Mouse (Mus musculus): ENCODE measurements around the gene Stx18.
A peak's percentile ranks its signal among the peaks of the same experiment; 100 is the strongest.

Gene Stx18

DNA sequence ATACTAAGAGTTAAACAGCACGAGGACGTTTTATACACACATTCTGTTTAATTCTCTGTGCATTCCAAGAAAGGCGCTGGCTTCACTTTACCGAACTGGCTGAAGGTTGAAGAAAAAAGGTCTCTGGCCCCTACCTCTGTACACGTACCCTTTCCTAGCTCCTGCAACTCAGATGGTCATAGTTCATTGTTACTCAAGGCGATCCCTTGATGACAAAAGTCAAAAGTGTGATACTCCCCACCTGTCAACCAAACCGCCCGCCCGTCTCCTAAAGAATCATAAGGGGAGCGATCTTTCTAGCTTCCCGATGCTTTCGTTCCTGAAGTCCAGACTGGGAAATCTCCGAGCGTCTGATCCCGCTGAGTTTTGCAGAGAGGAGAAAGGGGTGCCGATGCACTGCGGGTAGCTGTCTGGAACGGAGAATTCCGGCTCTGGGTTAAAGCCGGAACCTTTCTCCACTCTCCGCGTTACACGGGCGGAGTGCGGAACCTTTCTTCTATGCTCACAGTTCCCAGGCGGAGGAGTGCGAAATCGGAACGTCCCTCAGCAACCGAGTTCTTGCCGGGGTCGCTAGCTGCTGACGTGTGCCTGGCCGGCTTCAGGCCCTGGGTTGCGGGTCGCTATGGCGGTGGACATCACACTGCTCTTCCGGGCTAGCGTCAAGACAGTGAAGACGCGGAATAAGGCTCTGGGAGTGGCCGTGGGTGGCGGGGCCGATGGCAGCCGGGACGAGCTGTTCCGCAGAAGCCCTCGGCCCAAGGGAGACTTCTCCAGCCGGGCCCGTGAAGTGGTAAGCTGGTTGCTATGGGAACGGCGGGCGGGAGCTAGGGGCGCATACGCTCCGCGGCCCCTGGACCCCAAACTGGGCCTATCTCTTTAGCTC lies at the start of gene Stx18:
Gene Stx18 (plus strand): TSS at position 33 of the 883 bp plus-strand sequence.
- DNase-seq (ENCODE audit: low read depth in 2 of 2, low spot score in 2 of 2) = peak; percentile 68 to 72

DNA sequence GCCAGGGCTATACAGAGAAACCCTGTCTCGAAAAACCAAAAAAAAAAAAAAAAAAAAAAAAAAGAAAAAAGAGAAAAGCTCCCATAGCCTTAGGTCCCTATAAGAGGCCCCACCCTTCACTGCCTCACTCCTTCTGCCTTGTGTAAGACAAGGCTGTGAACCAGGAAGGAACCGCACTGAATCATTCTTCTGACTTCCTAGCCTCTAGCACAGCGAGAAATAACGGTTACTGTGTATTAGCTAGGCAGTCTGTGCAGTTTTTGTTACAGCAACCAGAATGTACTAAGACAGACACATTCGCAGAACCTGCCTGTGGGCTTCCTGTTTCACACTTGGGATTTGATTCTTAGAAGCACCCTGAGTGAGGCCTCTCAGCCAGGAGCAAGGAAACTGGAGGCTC lies 46.2 kb upstream of the Stx18 start:
- DNase-seq (ENCODE audit: low read depth in 2 of 2, low spot score in 2 of 2) = no peak

DNA sequence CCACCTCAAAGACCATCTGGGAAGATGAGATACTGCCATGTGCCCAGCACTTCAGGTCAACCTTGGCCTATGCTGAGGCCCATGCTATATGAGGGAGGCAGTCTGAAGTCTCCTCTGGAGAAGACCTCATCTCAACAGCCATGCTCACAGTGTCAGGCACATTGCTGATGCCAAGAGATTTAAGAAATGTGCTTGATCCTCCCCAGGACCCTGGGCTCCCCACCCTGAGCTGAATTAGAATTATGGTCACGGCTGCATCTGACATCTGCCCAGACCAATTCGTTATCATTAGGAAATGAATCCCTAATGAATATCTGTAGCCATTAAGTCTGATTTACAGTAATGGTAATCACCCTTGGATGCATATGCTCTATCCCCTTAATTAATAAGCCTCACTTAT lies 39.7 kb upstream of the Stx18 start:
- no peak for DNase-seq (ENCODE audit: low read depth in 2 of 2, low spot score in 2 of 2)

DNA sequence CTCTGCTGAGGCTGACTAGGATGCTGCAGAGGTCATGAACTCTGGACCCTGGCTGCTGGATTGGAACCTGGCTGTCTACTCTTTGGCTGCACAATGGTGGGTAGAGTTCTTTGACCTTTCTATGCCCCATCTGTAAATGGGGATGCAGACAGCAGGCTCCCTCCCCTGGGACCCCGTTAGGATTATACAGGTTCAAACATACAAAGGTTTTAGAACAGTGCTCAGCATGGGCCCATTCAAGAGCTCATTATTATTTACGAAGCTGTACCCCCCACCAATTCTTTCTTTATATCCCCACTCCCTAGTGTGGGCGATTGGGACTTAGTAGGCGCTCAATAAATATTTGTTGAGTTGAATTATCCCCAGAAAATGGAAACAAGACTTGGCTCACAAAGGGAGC lies 36.0 kb upstream of the Stx18 start:
- no peak for DNase-seq (ENCODE audit: low read depth in 2 of 2, low spot score in 2 of 2)

DNA sequence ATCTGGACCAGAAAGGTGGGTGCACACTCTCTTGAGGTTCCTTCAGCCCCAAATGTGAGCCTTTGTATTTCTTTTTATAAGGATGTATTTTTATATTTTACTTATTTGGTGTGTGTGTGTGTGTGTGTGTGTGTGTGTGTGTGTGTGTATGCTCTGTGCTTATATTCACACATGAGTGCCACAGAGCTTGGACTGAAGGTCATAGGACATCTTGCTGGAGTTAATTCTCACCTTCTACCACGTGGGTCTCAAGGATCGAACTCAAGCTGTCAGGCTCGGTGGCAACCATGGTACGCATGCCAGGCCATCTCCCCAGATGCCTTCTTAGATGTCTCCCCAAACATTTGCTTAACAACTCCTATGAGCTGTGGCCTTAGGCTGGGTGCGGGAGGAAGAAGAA lies 33.8 kb upstream of the Stx18 start:
- no peak for DNase-seq (ENCODE audit: low read depth in 2 of 2, low spot score in 2 of 2)

DNA sequence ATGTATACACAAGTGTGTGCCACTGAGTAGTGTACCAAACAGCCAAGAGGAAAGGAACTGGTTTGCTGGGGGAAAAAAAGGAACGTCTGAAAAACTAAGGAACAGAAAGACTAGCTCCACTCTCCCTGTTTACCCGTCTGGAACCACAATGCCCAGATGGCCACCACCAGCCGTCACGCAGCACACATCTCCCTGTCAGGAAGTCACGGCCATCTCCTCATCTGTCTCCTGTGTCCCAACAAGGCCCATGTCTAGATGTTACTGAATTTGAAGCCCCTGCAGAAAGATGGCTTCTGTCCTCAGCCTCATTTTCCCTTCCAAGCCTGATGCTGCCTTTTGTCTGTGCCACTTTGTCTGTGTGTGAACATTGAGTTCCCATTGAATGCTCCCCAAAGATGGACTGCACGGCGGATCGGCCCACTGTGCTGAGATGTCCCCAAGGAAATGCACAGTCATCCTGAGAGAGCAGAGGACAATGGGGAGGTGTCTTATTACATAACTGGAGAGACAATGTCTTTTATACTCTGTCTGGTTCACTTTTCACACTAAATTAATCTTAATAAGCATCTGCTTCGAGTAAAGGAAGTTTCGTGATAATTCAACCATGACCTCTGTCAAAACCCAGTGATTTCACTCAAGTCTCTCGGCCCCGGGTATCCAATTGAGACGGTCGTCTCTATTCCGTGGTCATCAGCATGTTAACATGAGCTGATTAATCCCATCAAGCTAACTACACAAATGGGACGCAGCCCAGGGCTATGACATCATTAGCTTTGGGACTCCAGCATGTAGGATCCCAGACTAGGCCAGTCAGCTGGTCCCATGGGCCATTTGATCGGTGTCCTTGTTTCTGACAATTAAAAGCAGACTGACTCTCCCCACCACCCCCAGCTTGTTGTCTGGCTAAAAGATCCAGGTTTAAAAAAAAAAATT lies 31.9 kb upstream of the Stx18 start:
- DNase-seq (ENCODE audit: low read depth in 2 of 2, low spot score in 2 of 2) = no peak

DNA sequence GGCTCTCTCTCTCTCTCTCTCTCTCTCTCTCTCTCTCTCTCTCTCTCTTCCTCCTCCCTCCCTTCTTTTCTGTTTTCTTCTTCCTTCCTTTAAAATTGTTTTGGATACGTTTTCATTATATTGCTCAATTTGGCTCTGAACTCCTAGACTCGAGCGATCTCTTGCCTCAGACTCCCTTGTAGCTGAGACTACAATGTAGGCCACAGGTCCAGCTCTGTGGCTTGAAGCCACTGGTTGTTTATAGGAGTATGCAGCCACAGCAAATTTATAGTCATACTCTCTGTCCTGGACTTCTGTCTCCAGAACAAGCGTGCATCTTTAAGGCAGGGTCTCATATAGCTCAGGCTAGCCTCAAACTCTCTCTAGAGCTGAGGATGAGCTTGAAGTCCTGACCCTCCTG lies 29.5 kb upstream of the Stx18 start:
- no peak for DNase-seq (ENCODE audit: low read depth in 2 of 2, low spot score in 2 of 2)

DNA sequence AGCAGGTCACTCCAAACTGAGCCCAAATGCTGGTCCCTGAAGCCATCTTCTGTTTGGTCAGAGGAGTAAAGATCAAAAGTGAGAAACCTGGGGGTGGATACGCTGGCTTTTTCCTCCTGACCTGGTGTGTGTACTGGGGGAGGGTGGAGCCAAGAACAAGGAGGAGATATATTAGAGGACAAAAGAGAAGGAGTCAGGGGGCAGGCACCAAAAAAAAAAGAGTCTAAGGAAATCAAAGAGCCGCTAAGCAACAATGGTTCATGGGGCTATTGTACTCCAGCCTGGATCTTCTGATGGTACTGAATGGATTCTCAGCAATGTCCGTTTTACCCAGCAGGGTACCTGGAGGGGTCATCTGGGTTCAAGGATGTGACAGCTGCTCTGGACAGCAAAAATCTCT lies 23.6 kb upstream of the Stx18 start:
- DNase-seq (ENCODE audit: low read depth in 2 of 2, low spot score in 2 of 2) = no peak

DNA sequence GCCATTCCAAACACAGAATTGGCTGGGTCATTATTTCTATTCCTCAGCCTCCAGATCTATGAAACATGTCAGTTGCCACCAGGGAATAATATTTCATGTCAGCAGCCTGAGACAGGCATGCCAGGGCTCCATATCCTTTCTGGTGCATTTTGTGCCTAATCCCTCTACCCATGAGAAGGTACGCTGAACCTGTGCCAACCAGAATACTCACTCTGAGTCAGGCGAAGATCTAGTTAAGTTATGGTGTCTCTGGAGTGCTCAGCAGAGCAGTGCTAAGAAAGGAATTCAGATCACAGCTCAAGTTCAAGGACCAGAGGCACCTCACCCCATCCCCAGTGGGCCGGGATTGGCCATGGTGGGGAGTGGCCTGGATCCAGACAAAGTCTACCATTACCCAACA lies 21.6 kb upstream of the Stx18 start:
- no peak for DNase-seq (ENCODE audit: low read depth in 2 of 2, low spot score in 2 of 2)

DNA sequence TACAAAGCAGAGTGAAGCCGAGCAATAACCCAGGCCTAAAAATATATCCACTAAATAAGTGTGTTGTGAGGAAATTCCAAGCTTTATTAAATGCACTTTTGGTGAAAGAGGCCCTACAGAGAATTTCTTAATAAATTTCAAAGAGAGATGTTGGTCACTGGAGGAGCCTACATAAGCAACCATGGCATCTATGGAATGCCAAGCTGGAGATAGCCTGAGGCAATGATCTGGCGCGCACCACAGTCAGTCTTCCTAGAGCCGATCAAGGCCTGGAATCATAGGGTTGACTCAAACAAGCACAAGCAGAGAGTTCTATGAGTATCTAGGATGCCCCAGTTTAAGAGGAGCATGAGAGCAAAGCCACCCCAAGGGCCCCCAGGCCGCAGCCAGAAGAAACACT lies 10.9 kb upstream of the Stx18 start:
- no peak for DNase-seq (ENCODE audit: low read depth in 2 of 2, low spot score in 2 of 2)

DNA sequence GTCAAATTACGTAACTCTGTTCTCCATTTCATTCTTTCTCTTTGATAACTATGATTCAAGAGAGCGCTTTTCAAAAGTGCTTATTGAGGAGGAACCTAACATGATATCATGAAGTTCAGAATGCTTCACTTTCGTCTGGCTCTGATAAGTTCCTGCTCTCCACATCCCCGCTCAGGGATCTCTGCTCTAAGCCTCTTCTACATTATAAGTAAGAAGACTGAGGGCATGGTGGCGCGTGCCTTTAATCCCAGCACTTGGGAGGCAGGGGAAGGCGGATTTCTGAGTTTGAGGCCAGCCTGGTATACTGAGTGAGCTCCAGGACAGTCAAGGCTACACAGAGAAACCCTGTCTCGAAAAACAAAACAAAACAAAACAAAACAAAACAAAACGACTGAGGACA lies 268 bp upstream of the Stx18 start:
- peak; percentile 1 to 2 for DNase-seq (ENCODE audit: low read depth in 2 of 2, low spot score in 2 of 2)

DNA sequence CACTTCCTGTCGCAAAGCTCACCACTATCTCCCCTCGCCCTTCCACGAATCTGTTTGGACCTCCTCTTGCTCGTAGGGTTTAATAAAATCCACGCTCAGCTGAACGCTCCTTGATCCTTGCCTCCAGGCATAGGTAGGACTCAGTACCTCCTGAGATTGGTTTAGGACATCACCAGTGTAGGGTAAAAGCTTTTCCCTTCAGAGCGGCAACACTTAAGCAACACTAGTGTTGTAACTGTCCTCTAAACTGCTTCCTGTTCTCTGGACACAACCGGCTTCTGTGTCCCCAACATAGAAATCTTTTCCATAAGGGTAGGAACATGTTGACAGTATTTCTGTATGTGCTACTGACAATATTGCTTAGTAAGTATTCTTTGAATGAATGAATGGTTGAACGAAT lies 1.3 kb downstream of the Stx18 start:
- DNase-seq (ENCODE audit: low read depth in 2 of 2, low spot score in 2 of 2) = no peak

DNA sequence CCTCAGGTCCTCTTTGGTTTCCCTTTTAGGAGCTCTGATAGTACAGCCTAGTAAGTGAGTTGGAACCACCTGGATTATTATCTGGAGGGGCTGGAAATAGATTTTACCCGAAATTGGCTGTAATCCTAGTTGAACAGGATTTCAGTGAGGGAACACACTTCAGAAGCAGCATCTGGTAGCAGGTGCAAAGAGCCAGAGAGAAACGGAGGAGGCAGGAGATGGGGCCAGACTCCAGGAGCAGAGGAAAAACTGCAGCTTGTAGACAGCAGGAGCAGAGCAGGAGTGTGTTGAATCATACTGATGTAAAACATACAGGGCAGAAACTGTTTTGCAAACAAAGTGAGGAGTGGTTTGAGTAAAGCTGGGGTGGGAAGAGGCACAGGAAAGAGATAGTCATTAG lies 6.4 kb downstream of the Stx18 start:
- DNase-seq (ENCODE audit: low read depth in 2 of 2, low spot score in 2 of 2) = no peak

DNA sequence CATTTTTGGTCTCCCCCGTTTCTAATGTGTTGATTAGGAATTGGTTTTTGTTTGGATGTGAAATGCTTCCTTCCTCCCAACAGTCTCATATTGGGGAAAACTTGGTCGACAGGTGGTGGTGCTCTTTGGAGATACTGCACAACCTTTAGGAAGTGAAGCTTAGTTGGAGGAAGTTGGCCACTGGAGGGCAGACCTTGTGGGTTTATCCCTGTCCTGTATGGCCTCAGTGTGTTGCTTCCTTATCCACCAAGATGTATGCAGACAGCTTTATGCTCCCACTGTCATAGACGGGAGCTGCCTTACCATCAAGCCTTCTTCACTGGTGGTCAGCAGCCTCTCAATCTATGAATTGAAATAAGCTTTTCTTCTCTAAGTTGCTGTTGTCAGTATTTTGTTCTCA lies 9.6 kb downstream of the Stx18 start:
- no peak for DNase-seq (ENCODE audit: low read depth in 2 of 2, low spot score in 2 of 2)

DNA sequence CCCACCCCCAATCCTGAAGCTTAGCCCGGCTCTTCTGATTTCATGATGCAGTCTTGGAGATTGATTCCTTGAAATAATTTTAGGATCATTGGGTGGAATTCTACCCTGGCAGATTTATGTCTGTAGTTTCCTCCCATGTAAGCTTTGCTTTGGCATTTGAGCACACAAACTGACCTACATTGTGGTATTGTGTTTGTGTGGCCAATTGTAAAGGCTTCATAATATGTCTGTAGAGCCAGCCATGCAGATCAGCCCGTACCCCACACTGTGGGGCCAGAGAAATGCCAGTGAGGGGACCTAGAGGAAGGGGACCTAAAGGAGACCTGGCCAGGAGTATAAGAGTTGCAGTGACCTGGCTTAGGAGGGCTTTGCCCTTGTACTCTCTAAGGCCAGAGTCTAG lies 22.5 kb downstream of the Stx18 start:
- DNase-seq (ENCODE audit: low read depth in 2 of 2, low spot score in 2 of 2) = no peak

DNA sequence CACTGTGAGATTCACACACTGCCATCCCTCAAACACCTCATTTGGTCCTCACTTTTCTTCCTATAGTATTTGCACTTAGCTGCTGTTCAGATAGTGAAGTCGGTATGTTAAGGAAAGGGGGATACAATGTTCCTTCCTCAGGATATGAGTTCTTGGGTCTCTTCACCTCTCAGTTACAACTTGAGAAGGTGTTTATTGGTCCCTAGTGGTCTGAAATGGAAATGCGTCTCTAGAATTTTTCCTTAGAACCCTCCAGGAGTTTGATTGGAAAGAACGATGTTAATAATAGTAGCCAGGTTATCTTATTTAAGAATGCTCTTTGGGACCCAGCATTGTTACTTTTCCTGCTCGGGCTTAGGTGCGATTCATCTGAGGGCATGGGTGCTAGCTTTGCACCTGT lies 24.2 kb downstream of the Stx18 start:
- DNase-seq (ENCODE audit: low read depth in 2 of 2, low spot score in 2 of 2) = no peak

DNA sequence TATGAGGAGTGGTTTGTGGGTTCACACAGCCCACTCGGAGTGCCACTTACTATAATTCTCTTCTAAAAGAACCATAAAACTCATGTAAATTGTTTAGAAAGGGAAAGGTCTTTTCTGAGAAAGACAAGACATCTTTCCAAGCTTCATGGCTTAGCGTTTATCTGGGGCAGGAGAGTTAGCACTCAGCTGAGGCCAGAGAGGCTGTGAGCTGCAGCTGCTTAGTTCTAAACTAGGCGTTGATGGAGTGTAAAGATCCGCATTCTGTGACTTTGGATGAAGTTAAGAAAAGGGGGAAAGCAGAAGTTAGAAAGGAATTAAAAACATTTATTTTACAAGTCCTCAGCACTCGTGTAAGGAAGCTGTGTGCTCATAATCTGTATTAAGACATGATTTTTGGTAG lies 24.8 kb downstream of the Stx18 start:
- no peak for DNase-seq (ENCODE audit: low read depth in 2 of 2, low spot score in 2 of 2)

DNA sequence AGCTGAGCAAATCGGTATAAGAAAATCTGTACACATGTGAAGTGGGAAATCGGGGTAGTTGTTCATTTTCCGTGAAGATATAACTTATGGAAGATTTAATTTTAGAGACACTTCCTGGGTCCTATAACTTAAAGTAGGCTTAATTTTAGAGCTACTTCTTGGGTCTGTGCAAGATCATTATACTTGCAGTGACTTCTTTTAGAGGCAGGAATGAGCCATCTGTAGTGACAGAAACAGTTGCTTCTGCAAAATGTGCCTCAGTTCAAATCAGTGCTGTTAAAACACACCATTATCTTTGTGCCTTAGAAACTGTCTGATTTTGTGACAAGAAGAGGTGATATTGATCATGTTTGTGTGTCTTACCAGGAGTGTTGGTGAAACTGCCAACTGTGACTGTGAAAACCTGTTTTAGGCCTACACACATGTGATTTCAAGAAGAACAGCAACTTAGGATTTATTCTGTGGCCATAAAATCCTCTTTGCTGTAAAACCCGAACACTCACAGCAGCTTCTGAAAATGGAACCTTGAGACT lies 25.6 kb downstream of the Stx18 start:
- no peak for DNase-seq (ENCODE audit: low read depth in 2 of 2, low spot score in 2 of 2)

DNA sequence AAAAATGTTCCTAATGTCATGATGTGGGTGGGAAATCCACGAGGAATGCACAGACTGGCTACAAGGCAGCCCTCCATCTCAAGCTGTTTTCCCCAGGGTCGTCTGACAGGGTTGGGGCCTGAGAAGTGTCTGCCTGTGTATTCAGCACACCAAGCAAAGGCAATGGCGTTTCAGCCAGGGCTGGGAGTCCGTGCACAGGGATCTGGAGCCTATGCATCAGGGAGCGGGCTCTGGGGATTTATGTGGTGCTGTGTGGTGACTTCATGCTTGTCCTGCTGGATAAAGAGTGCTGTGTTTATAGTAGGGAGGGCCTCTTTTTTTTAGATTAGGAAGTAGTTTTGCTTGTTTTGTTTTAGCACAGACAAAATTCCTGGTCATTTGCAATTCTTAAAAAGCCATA lies 26.2 kb downstream of the Stx18 start:
- no peak for DNase-seq (ENCODE audit: low read depth in 2 of 2, low spot score in 2 of 2)

DNA sequence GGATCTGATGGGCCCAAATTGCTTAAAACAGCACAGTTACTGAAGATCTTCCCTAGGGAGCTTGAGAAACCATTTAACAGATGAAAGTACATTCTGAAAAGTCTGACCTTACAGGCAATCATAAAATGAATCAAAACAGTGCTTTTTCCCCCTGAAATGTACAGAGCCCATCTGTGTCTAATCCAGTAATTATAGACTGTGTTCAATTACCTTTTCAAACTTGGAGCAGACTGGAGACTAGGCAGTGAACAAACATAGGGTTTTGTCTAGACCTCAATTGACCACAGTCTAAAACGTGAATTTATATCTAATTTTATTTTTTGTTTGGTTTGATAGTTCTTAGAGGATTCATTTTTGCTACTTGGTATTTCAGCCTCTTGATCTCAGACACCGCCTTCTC lies 26.9 kb downstream of the Stx18 start:
- DNase-seq (ENCODE audit: low read depth in 2 of 2, low spot score in 2 of 2) = no peak

DNA sequence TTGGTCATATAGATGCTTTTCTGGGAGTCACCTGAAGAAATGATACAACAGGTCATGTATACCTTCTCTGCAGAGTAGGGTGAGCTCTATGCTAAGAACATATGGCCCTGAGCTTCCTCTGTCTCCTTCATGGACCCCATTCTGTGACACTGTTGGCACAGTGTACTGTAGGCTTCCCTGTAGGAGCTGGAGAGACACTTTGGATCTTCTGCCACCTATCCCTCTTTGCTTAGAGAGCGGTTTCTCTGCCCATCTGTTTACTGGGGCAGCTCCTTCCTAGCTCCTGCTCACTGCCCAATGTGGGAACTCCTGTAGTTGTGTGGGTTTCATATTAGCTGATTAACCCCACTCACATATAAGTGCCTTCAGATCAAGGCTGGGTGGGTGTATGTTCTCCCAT lies 28.1 kb downstream of the Stx18 start:
- no peak for DNase-seq (ENCODE audit: low read depth in 2 of 2, low spot score in 2 of 2)

DNA sequence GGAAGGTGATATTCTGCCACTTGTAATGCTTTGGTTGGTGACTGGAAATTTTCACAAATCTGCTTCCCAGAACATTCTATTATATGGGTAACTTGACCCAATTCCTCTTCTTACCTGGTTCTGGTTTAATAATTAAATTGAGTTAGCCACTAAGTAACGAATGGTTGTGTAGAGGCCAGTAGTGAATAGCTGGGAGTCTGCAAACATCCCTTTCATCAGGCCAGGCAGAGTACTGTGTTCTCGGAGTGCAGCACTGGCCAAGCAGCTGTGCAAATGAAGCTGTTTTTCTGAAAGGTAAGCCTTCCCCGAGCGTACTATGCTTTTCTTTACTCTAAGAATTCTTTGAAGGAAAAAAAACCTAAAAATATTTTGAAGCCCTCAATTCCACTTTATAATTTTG lies 37.8 kb downstream of the Stx18 start:
- no peak for DNase-seq (ENCODE audit: low read depth in 2 of 2, low spot score in 2 of 2)

Measured in CD8-positive naive resting alpha-beta T cell, adult 2 months (primary cell).